Mouse (Mus musculus): ENCODE data around the gene C330021F23Rik. TPM values are rescaled to one million over a fixed set of nuclear protein-coding genes. Genes with fewer than 3 reads are reported as not detected.
"Not testable (repeated sequence)": the region's sequence is repeated elsewhere in the genome, so short reads cannot be mapped to it uniquely, and the experiment has no call there.

C330021F23Rik gene
- total and polyA plus RNA-seq, 2 experiments from 2014 or later: not detected

DNA sequence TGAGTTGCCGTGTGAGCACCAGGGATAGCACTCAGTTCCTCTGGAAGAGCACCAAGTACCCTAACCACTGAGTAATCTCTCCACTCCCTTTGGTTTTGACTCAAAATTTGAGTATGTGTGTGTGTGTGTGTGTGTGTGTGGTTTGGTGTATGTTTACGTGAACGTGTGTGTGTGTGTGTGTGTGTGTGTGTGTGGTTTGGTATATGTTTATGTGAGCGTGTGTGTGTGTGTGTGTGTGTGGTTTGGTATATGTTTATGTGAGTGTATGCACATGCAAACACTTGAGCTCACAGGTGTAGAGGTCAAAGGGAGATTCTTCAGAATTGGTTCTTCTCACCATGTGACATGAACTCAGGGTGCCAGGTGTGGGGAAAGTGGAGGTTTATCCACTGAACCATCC, 11.7 kb upstream of the C330021F23Rik start:
- Histone ChIP-seq H3K9me3 (ENCODE audit: low read length) (no peaks in the 10 kb centered on the region), H3K9ac (replicated peaks; ENCODE audit: low read length, poor library complexity, severe bottlenecking) (no peak overlapping the region), H3K27me3 (ENCODE audit: insufficient read depth, low read length) (no peaks in the 10 kb centered on the region), H3K27ac (ENCODE audit: low read depth, low read length) (no peak overlapping the region), H3K4me2 (ENCODE audit: low read depth, low read length, poor library complexity, severe bottlenecking) (no peak overlapping the region), H3K4me3 (ENCODE audit: low read depth, low read length) (no peak overlapping the region), H3K4me1 (ENCODE audit: insufficient read depth, low read length) (no peaks in the 10 kb centered on the region), H3K36me3 (ENCODE audit: insufficient read depth, low read length) (no peaks in the 10 kb centered on the region)
- 67% methylated on average over 4 of the region's 4 CpGs for WGBS
- TF ChIP-seq CTCF (IDR thresholded peaks at IDR 0.05): no peak
- ATAC-seq (ENCODE audit: low FRiP score) (peak; percentile 92), DNase-seq (ENCODE audit: low spot score) (no peak)

DNA sequence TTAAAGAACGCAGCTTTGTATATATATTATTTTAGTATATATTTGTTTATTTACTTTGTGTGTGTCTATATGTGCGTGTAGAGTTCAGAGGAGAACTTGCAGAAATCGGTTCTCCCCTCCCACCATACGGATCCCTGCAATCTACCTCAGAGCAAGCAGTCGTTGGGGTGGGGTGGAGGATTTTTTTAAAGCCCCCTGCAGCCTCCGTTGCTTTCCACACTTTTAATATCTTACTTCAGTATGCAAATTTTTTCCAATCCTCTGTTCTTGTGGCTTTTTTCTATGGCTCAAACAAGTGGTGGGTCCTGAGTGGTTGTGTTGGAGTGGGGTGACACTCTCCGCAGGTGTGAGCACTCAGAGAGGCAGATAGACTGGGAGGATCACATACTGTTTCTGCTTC, 588 bp downstream of the C330021F23Rik start:
- no peaks in the 10 kb centered on the region for H3K9me3 ChIP-seq (ENCODE audit: low read length)
- no peak overlapping the region for H3K27ac ChIP-seq (ENCODE audit: low read depth, low read length)
- ATAC-seq (ENCODE audit: low FRiP score) (no peak), DNase-seq (ENCODE audit: low spot score) (no peak)
- no peak for TF ChIP-seq CTCF (IDR thresholded peaks at IDR 0.05)
- no peaks in the 10 kb centered on the region for H3K27me3 ChIP-seq (ENCODE audit: insufficient read depth, low read length)
- no peaks in the 10 kb centered on the region for H3K4me1 ChIP-seq (ENCODE audit: insufficient read depth, low read length)
- no peaks in the 10 kb centered on the region for H3K36me3 ChIP-seq (ENCODE audit: insufficient read depth, low read length)
- no peak overlapping the region for H3K4me3 ChIP-seq (ENCODE audit: low read depth, low read length)
- no peak overlapping the region for H3K9ac ChIP-seq (replicated peaks; ENCODE audit: low read length, poor library complexity, severe bottlenecking)
- no peak overlapping the region for H3K4me2 ChIP-seq (ENCODE audit: low read depth, low read length, poor library complexity, severe bottlenecking)
- 7% methylated on average over 7 of the region's 7 CpGs for WGBS

DNA sequence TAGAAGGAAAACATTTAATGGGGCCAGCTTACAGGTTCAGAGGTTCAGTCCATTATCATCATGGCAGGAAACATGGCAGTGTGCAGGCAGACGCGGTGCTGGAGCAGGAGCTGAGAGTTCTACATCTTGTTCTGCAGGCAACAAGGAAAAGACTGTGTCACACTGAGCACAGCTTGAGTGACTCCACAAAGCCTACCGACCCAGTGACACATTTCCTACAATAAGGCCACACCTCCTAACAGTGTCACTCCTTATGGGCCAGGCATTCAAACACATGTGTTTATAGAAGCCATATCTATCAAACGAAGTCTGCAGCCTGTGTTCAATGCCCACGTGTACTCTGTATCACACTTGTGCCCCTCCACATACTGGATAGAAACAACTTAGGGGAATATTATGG, 2.0 kb downstream of the C330021F23Rik start:
- H3K4me3 ChIP-seq (ENCODE audit: low read depth, low read length): no peak overlapping the region
- 91% methylated on average over 5 of the region's 5 CpGs for WGBS
- H3K4me1 ChIP-seq (ENCODE audit: insufficient read depth, low read length): no peaks in the 10 kb centered on the region
- H3K4me2 ChIP-seq (ENCODE audit: low read depth, low read length, poor library complexity, severe bottlenecking): no peak overlapping the region
- DNase-seq (ENCODE audit: low spot score): no peak
- no peaks in the 10 kb centered on the region for H3K9me3 ChIP-seq (ENCODE audit: low read length)
- no peak for ATAC-seq (ENCODE audit: low FRiP score)
- H3K9ac ChIP-seq (replicated peaks; ENCODE audit: low read length, poor library complexity, severe bottlenecking): no peak overlapping the region
- H3K27ac ChIP-seq (ENCODE audit: low read depth, low read length): no peak overlapping the region
- TF ChIP-seq CTCF (IDR thresholded peaks at IDR 0.05): no peak
- H3K36me3 ChIP-seq (ENCODE audit: insufficient read depth, low read length): no peaks in the 10 kb centered on the region
- H3K27me3 ChIP-seq (ENCODE audit: insufficient read depth, low read length): no peaks in the 10 kb centered on the region

DNA sequence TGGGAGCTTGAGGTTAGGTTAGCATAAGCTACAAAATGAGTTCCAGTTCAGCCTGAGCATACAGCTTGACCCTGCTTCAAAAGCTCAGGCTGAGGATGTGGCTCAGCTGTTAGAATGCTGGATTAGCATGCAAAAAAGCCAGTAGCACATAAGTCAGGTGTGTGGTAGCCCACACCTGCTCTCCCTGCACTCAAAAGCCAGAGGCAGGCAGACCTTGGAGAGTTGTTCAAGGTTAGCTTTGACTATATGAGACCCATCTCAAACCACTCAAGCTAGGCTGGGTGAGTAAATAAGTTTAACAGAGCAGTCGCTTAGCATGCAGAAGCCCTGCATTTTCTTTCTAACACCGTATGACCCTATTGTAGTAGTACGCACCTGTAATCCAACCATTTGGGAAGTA, 6.8 kb downstream of the C330021F23Rik start:
- no peaks in the 10 kb centered on the region for H3K36me3 ChIP-seq (ENCODE audit: insufficient read depth, low read length)
- no peaks in the 10 kb centered on the region for H3K9me3 ChIP-seq (ENCODE audit: low read length)
- no peaks in the 10 kb centered on the region for H3K27me3 ChIP-seq (ENCODE audit: insufficient read depth, low read length)
- ATAC-seq (ENCODE audit: low FRiP score) (no peak), DNase-seq (ENCODE audit: low spot score) (no peak)
- H3K4me1 ChIP-seq (ENCODE audit: insufficient read depth, low read length): no peaks in the 10 kb centered on the region
- H3K27ac ChIP-seq (ENCODE audit: low read depth, low read length): no peak overlapping the region
- no peak overlapping the region for H3K9ac ChIP-seq (replicated peaks; ENCODE audit: low read length, poor library complexity, severe bottlenecking)
- TF ChIP-seq CTCF (IDR thresholded peaks at IDR 0.05): no peak
- 88% methylated on average over 3 of the region's 3 CpGs for WGBS
- no peak overlapping the region for H3K4me3 ChIP-seq (ENCODE audit: low read depth, low read length)
- no peak overlapping the region for H3K4me2 ChIP-seq (ENCODE audit: low read depth, low read length, poor library complexity, severe bottlenecking)

DNA sequence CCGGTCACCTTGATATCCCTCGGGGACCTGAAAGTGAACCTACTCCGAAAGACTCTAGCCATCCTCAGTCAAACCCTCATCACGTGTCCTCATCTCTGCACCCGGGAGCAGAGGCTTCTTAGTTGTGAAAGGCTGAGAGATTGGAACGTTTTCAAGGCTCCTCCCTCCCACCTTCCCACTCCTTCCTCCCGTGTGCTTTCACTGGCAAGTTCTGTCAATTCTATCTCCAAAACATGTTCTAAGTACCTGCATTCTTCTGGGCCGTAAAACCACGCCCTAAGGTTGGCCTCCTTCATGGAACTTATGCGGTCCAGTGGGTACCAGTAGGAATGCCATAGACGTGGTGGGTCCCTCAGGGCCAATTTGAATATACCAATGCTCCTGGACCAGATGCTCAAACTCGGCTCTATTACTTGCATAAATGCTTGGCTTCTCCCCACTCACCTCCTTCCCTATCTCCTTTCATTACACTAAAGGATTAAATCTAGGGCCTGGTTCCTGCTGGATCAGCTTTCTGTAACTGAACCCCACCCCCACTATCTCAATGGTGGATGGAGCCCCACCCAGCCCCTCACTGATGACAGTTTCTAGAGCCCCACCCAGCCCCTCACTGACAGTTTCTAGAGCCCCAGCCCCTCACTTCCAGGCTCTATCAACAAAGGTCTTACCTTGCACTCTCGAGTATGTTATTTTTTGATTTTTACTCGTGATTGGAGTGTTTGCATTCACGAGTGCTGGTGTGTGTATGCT, 8.6 kb downstream of the C330021F23Rik start:
- ATAC-seq (ENCODE audit: low FRiP score): no peak
- no peak for DNase-seq (ENCODE audit: low spot score)
- Histone ChIP-seq H3K4me2 (ENCODE audit: low read depth, low read length, poor library complexity, severe bottlenecking) (no peak overlapping the region), H3K9me3 (ENCODE audit: low read length) (no peaks in the 10 kb centered on the region), H3K27me3 (ENCODE audit: insufficient read depth, low read length) (no peaks in the 10 kb centered on the region), H3K27ac (ENCODE audit: low read depth, low read length) (no peak overlapping the region), H3K9ac (replicated peaks; ENCODE audit: low read length, poor library complexity, severe bottlenecking) (no peak overlapping the region), H3K36me3 (ENCODE audit: insufficient read depth, low read length) (no peaks in the 10 kb centered on the region), H3K4me3 (ENCODE audit: low read depth, low read length) (no peak overlapping the region), H3K4me1 (ENCODE audit: insufficient read depth, low read length) (no peaks in the 10 kb centered on the region)
- WGBS: 81% methylated on average over 15 of the region's 15 CpGs
- TF ChIP-seq CTCF (IDR thresholded peaks at IDR 0.05): no peak

DNA sequence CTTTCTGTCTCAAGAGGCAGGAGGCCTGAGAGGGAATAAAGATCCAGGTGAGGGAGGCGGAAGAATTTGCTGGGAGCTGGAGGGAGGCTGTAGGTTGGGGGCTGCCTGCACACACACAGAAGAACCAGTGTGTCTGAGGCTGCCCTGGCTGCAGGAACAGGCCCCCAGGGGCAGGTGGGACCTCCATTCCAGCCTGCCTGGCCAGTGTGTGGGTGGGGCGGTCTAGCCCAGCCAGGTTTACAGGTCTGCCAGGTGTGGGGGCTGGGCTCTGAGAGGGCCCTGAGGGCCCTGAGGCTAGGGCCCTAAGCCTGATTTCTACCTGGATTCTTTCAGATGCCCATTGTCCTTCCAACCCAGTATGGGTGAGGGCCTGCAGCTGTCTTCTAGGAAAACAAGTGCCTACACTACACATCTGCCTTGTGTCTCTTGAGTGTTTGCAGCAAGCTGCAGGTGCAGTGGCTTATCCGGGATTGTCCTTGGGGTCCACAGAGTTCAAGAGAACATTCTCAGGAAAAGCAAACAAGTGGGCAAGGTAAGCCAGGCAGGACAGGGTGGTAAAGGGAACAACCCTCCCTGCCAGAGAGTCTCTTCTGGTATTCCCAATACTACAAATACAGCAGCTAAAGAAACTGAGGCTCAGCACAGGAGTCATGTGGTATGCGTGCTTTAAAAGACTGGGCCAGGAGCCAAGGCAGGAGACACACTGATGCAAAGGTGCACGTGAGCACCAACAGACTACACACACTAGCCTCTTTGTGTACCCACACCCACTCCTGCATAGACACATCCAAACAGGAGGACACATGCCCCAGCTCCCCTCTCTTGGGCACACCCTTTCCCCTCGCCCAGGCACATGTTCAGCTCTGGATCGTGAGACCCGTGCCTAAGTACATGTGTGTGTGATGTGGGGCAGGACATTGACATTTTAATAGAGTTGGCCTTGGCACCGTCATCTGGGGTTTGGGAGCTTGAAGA, 11.9 kb downstream of the C330021F23Rik start:
- ATAC-seq (ENCODE audit: low FRiP score) (no peak), DNase-seq (ENCODE audit: low spot score) (no peak)
- WGBS: 84% methylated on average over 9 of the region's 9 CpGs
- Histone ChIP-seq H3K4me2 (ENCODE audit: low read depth, low read length, poor library complexity, severe bottlenecking) (no peak overlapping the region), H3K9ac (replicated peaks; ENCODE audit: low read length, poor library complexity, severe bottlenecking) (no peak overlapping the region), H3K27me3 (ENCODE audit: insufficient read depth, low read length) (no peaks in the 10 kb centered on the region), H3K36me3 (ENCODE audit: insufficient read depth, low read length) (no peaks in the 10 kb centered on the region), H3K4me3 (ENCODE audit: low read depth, low read length) (no peak overlapping the region), H3K4me1 (ENCODE audit: insufficient read depth, low read length) (no peaks in the 10 kb centered on the region), H3K27ac (ENCODE audit: low read depth, low read length) (no peak overlapping the region), H3K9me3 (ENCODE audit: low read length) (no peaks in the 10 kb centered on the region)
- TF ChIP-seq CTCF (IDR thresholded peaks at IDR 0.05): no peak

DNA sequence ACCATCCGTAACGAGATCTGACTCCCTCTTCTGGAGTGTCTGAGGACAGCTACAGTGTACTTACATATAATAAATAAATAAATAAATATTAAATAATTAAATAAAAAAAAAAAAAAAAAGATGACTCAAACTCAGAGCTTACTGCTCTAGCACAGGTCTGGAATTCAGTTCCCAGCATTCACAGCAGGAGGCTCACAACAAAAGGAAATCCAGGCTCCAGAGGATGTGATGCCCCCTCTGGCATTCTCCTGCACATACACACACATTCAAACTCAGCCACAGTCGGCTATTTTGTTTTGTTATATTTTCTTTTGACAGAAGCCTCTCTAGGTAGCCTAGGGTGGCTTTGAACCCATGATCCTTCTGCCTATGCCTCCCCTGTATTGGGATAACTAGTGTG, 14.2 kb downstream of the C330021F23Rik start:
- 82% methylated on average over 1 of the region's 3 CpGs for WGBS

More for the DNA sequence above, 14.2 kb downstream of the C330021F23Rik start:
- not testable (repeated sequence) for H3K9me3 ChIP-seq (ENCODE audit: low read length); H3K4me2 ChIP-seq (ENCODE audit: low read depth, low read length, poor library complexity, severe bottlenecking); ATAC-seq (ENCODE audit: low FRiP score); H3K27ac ChIP-seq (ENCODE audit: low read depth, low read length); H3K4me1 ChIP-seq (ENCODE audit: insufficient read depth, low read length); H3K9ac ChIP-seq (replicated peaks; ENCODE audit: low read length, poor library complexity, severe bottlenecking); DNase-seq (ENCODE audit: low spot score); H3K4me3 ChIP-seq (ENCODE audit: low read depth, low read length); H3K36me3 ChIP-seq (ENCODE audit: insufficient read depth, low read length); H3K27me3 ChIP-seq (ENCODE audit: insufficient read depth, low read length)

Measured in midbrain, postnatal 0 days (tissue).